Mouse (Mus musculus) stomach, embryonic 14.5 days (tissue): ENCODE measurements at regions not wholly inside any gene's neighbourhood (a gene's known extent, or its start where the extent isn't known, plus 50 kb on each side); places are given as distances from the start of the nearest gene placed in this dataset.
A peak's percentile ranks its signal among the peaks of the same experiment; 100 is the strongest.

Experiments used
- ATAC-seq: fragments of 200-750 bp; cut with Nextera tagmentation; 2 replicates; pipeline ENCODE4 v1.8.0; 2017; ENCODE audit warnings: low read depth, moderate TSS enrichment; ENCODE audit not compliant: insufficient number of reproducible peaks, insufficient read depth, low FRiP score
- H3K27ac ChIP-seq: fragments of 300-500 bp; sonication (generic); 2 replicates; pipeline ENCODE4 v1.5.1; 2014; ENCODE audit warnings: mild to moderate bottlenecking, low read length, moderate library complexity, mixed read lengths
- H3K27me3 ChIP-seq: fragments of 300-500 bp; sonication (generic); 2 replicates; pipeline ENCODE4 v1.6.1; 2014; ENCODE audit warnings: low read length, control low read depth, mixed read lengths; ENCODE audit not compliant: control insufficient read depth, insufficient read depth
- H3K36me3 ChIP-seq: fragments of 300-500 bp; sonication (generic); 2 replicates; pipeline ENCODE4 v1.6.1; 2014; ENCODE audit warnings: mild to moderate bottlenecking, control low read depth, low read length, moderate library complexity, mixed read lengths; ENCODE audit not compliant: control insufficient read depth, insufficient read depth
- H3K4me1 ChIP-seq: fragments of 300-500 bp; sonication (generic); 2 replicates; pipeline ENCODE4 v1.6.1; 2014; ENCODE audit warnings: low read length, control low read depth, mixed read lengths; ENCODE audit not compliant: control insufficient read depth, insufficient read depth
- H3K4me2 ChIP-seq: fragments of 300-500 bp; sonication (generic); replicated peaks from 2 replicates; pipeline ENCODE4 v1.6.1; 2014; ENCODE audit warnings: low read depth, low read length, control low read depth
- H3K4me3 ChIP-seq: fragments of 300-500 bp; sonication (generic); 2 replicates; pipeline ENCODE4 v1.5.1; 2014; ENCODE audit warnings: low read depth, low read length, control low read depth
- H3K9ac ChIP-seq: fragments of 300-500 bp; sonication (generic); replicated peaks from 2 replicates; pipeline ENCODE4 v1.6.1; 2014; ENCODE audit warnings: low read depth, mild to moderate bottlenecking, control low read depth, low read length, moderate library complexity, mixed read lengths
- H3K9me3 ChIP-seq: fragments of 300-500 bp; sonication (generic); 2 replicates; pipeline ENCODE4 v1.6.1; 2016; ENCODE audit warnings: low read depth, low read length, control low read depth; ENCODE audit not compliant: control insufficient read depth
- WGBS: fragments of 180-500 bp; shearing (Covaris S2); extraction: QIAGEN DNeasy Blood & Tissue Kit; methylation state at CpG from one replicate; pipeline ENCODE4 v1.1.7; 2014; 5-methylcytosine and 5-hydroxymethylcytosine counted together

GRCm38 (mm10) chr1:111355435-111355834 lies 378.1 kb upstream of the Cdh19 start:
- no peaks in the 10 kb centered on the region for H3K36me3 ChIP-seq
- no peak overlapping the region for H3K9ac ChIP-seq
- no peak overlapping the region for H3K4me3 ChIP-seq
- no peak overlapping the region for H3K27ac ChIP-seq
- H3K27me3 ChIP-seq = no peaks in the 10 kb centered on the region
- no peak for ATAC-seq
- H3K4me1 ChIP-seq = no peaks in the 10 kb centered on the region
- H3K4me2 ChIP-seq = no peak overlapping the region
- 83% methylated on average over 1 of the region's 1 CpGs for WGBS
- H3K9me3 ChIP-seq = no peaks in the 10 kb centered on the region

GRCm38 (mm10) chr1:111337927-111338326 lies 360.5 kb upstream of the Cdh19 start:
- 46% methylated on average over 2 of the region's 2 CpGs for WGBS
- H3K9ac ChIP-seq = no peak overlapping the region

GRCm38 (mm10) chr1:111302268-111302667 lies 324.9 kb upstream of the Cdh19 start:
- H3K9me3 ChIP-seq = no peaks in the 10 kb centered on the region
- ATAC-seq = no peak
- no peaks in the 10 kb centered on the region for H3K4me1 ChIP-seq
- no peak overlapping the region for H3K27ac ChIP-seq
- H3K27me3 ChIP-seq = no peaks in the 10 kb centered on the region
- no peak overlapping the region for H3K9ac ChIP-seq
- no peak overlapping the region for H3K4me3 ChIP-seq
- WGBS = 92% methylated on average over 11 of the region's 11 CpGs
- H3K36me3 ChIP-seq = no peaks in the 10 kb centered on the region
- no peak overlapping the region for H3K4me2 ChIP-seq

More at GRCm38 (mm10) chr1:111337927-111338326, 360.5 kb upstream of the Cdh19 start:
- Histone ChIP-seq H3K36me3 (no peaks in the 10 kb centered on the region), H3K4me1 (no peaks in the 10 kb centered on the region), H3K4me3 (no peak overlapping the region), H3K27ac (no peak overlapping the region), H3K9me3 (no peaks in the 10 kb centered on the region), H3K27me3 (no peaks in the 10 kb centered on the region), H3K4me2 (no peak overlapping the region)
- peak; percentile 61; the same call in 1 of the 2 replicates for ATAC-seq

GRCm38 (mm10) chr1:111286385-111286784 lies 309.0 kb upstream of the Cdh19 start:
- 75% methylated on average over 4 of the region's 4 CpGs for whole genome bisulfite sequencing
- no peaks in the 10 kb centered on the region for H3K4me1 ChIP-seq
- no peak overlapping the region for H3K27ac ChIP-seq
- no peak overlapping the region for H3K4me3 ChIP-seq
- H3K9me3 ChIP-seq = no peaks in the 10 kb centered on the region
- no peak overlapping the region for H3K9ac ChIP-seq
- no peak overlapping the region for H3K4me2 ChIP-seq
- H3K27me3 ChIP-seq = no peaks in the 10 kb centered on the region
- no peaks in the 10 kb centered on the region for H3K36me3 ChIP-seq
- ATAC-seq = no peak

- Histone ChIP-seq H3K9ac (no peak overlapping the region), H3K4me3 (no peak overlapping the region), H3K27me3 (no peaks in the 10 kb centered on the region), H3K4me1 (no peaks in the 10 kb centered on the region), H3K4me2 (no peak overlapping the region), H3K27ac (no peak overlapping the region), H3K9me3 (no peaks in the 10 kb centered on the region), H3K36me3 (no peaks in the 10 kb centered on the region)
- 85% methylated on average over 3 of the region's 3 CpGs for WGBS
- ATAC-seq = no peak
These were observed 308.5 kb upstream of the Cdh19 start for GRCm38 (mm10) chr1:111285916-111286315.

DNA sequence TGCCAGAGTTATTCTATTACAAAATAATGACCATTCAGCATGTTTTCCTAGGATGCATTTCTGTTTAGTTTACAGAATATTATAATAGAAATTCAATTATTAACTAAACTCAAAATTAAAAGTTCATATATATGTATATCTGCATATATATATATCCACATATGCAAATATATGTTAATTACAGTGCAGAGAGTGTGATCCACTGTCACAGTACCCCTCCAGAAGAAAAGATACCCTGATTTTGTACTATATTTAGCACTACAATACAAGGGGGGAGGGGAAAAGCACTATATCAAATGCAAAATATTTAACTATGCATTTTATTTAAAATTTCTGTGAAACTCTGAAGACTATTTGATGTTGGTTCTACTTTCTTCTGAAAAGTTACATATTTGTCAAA lies 265.4 kb upstream of the Cdh19 start:
- H3K4me2 ChIP-seq = no peak overlapping the region
- H3K4me1 ChIP-seq = no peaks in the 10 kb centered on the region
- H3K4me3 ChIP-seq = no peak overlapping the region
- H3K9me3 ChIP-seq = no peaks in the 10 kb centered on the region
- ATAC-seq = no peak
- no peaks in the 10 kb centered on the region for H3K27me3 ChIP-seq
- H3K36me3 ChIP-seq = no peaks in the 10 kb centered on the region
- H3K9ac ChIP-seq = no peak overlapping the region
- H3K27ac ChIP-seq = no peak overlapping the region

DNA sequence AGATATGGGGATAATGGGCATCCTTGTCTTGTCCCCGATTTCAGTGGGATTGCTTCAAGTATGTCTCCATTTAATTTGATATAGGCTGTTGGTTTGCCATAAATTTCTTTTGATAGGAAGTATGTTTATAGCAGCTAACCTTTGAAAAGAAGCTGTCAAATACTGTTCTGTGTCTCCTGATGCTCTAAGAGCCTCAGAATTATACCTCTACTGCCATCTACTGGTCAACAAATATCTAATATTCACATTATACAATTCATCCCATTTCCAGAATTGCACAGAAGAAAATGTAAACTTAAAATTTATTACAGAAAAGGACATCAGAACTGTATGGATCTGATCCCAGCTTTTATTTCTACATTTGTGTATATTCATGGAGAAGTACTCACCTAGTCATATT lies 265.0 kb upstream of the Cdh19 start:
- Histone ChIP-seq H3K4me2 (no peak overlapping the region), H3K27ac (no peak overlapping the region), H3K9me3 (no peaks in the 10 kb centered on the region), H3K36me3 (no peaks in the 10 kb centered on the region), H3K27me3 (no peaks in the 10 kb centered on the region), H3K9ac (no peak overlapping the region), H3K4me3 (no peak overlapping the region), H3K4me1 (no peaks in the 10 kb centered on the region)
- ATAC-seq = no peak
- 32% methylated on average over 1 of the region's 1 CpGs for WGBS
